Mouse (Mus musculus) lung, postnatal 0 days (tissue): ENCODE results near the gene Hoxc5. TPM values are rescaled to one million over a fixed set of nuclear protein-coding genes. Genes with fewer than 3 reads are reported as not detected.

Source experiments
- ATAC-seq: fragments of 200-750 bp; cut with Nextera tagmentation; 2 replicates; pipeline ENCODE4 v1.8.0; 2017; ENCODE audit warnings: moderate library complexity
- DNase-seq: peaks from one replicate; pipeline ENCODE4 v3.0.0-alpha.2; 2016; ENCODE audit warnings: low spot score
- H3K27ac ChIP-seq: fragments of 300-500 bp; sonication (generic); 2 replicates; pipeline ENCODE4 v1.5.1; 2014; ENCODE audit warnings: antibody characterized with exemption, mild to moderate bottlenecking, low read length, mixed read lengths
- H3K27me3 ChIP-seq: fragments of 300-500 bp; sonication (generic); replicated peaks from 2 replicates; pipeline ENCODE4 v1.6.1; 2014; ENCODE audit warnings: low read length, mixed read lengths; ENCODE audit not compliant: insufficient read depth
- H3K36me3 ChIP-seq: fragments of 300-500 bp; sonication (generic); 2 replicates; pipeline ENCODE4 v1.6.1; 2014; ENCODE audit warnings: low read length, mixed read lengths; ENCODE audit not compliant: insufficient read depth
- H3K4me1 ChIP-seq: fragments of 300-500 bp; sonication (generic); 2 replicates; pipeline ENCODE4 v1.6.1; 2014; ENCODE audit warnings: antibody characterized with exemption, low read depth, low read length, mixed read lengths; ENCODE audit not compliant: insufficient read depth
- H3K4me2 ChIP-seq: fragments of 300-500 bp; sonication (generic); replicated peaks from 2 replicates; pipeline ENCODE4 v1.6.1; 2014; ENCODE audit warnings: low read depth, mild to moderate bottlenecking, low read length, moderate library complexity, mixed read lengths
- H3K4me3 ChIP-seq: fragments of 300-500 bp; sonication (generic); 2 replicates; pipeline ENCODE4 v1.5.1; 2014; ENCODE audit warnings: low read depth, low read length
- H3K9ac ChIP-seq: fragments of 300-500 bp; sonication (generic); replicated peaks from 2 replicates; pipeline ENCODE4 v1.6.1; 2014; ENCODE audit warnings: low read depth, mild to moderate bottlenecking
- H3K9me3 ChIP-seq: fragments of 300-500 bp; sonication (generic); 2 replicates; pipeline ENCODE4 v1.6.1; 2016; ENCODE audit warnings: low read length, mixed read lengths
- CTCF ChIP-seq: IDR thresholded peaks from 2 replicates; pipeline ENCODE4 v1.5.1; 2016; ENCODE audit warnings: antibody characterized with exemption, mild to moderate bottlenecking
- EP300 ChIP-seq: IDR thresholded peaks from 2 replicates; pipeline ENCODE4 v1.6.1; 2016; ENCODE audit warnings: antibody characterized with exemption, mild to moderate bottlenecking, control low read depth
- WGBS: fragments of 180-500 bp; shearing (Covaris S2); extraction: QIAGEN DNeasy Blood & Tissue Kit; methylation state at CpG from one replicate; pipeline ENCODE4 v1.1.7; 2014; 5-methylcytosine and 5-hydroxymethylcytosine counted together
- polyA plus RNA-seq: library from polyadenylated mRNA; unstranded; fragments of >200 nt; fragmentation: Nextera tagmentation; extraction: Ambion mirVana; gene quantifications from 2 replicates; pipeline ENCODE4 v1.2.1, GENCODE M21; 2015

The Hoxc5 gene
- polyA plus RNA-seq, 1 experiment from 2014 or later = not detected

GRCm38 (mm10) chr15:103037579-103037978 lies 70.3 kb downstream of the Hoxc5 start:
- H3K4me2 ChIP-seq = no peak overlapping the region
- no peak for TF ChIP-seq EP300
- no peak overlapping the region for H3K9ac ChIP-seq
- DNase-seq (no peak), ATAC-seq (no peak)
- H3K4me3 ChIP-seq = no peak overlapping the region
- 30% methylated on average over 1 of the region's 1 CpGs for WGBS
- no peaks in the 10 kb centered on the region for H3K36me3 ChIP-seq
- H3K9me3 ChIP-seq = no peaks in the 10 kb centered on the region
- peaks cover 59% of the 10 kb centered on the region for H3K27me3 ChIP-seq
- no peaks in the 10 kb centered on the region for H3K4me1 ChIP-seq
- no peak overlapping the region for H3K27ac ChIP-seq

GRCm38 (mm10) chr15:103038701-103039480 lies 71.6 kb downstream of the Hoxc5 start:
- H3K27ac ChIP-seq = no peak overlapping the region
- no peak for TF ChIP-seq EP300
- no peak for TF ChIP-seq CTCF
- no peaks in the 10 kb centered on the region for H3K4me1 ChIP-seq
- 41% methylated on average over 10 of the region's 10 CpGs for WGBS
- ATAC-seq = no peak
- DNase-seq = no peak
- H3K9me3 ChIP-seq = no peaks in the 10 kb centered on the region
- no peak overlapping the region for H3K9ac ChIP-seq
- peaks cover 60% of the 10 kb centered on the region for H3K27me3 ChIP-seq
- no peak overlapping the region for H3K4me2 ChIP-seq
- H3K36me3 ChIP-seq = no peaks in the 10 kb centered on the region
- no peak overlapping the region for H3K4me3 ChIP-seq

- Histone ChIP-seq H3K4me1 (no peaks in the 10 kb centered on the region), H3K27ac (no peak overlapping the region), H3K4me2 (no peak overlapping the region), H3K4me3 (no peak overlapping the region), H3K9ac (no peak overlapping the region), H3K9me3 (no peaks in the 10 kb centered on the region), H3K36me3 (no peaks in the 10 kb centered on the region), H3K27me3 (peaks cover 53% of the 10 kb centered on the region)
- WGBS = 48% methylated on average over 3 of the region's 3 CpGs
- no peak for ATAC-seq
- TF ChIP-seq CTCF = no peak
- TF ChIP-seq EP300 = no peak
- DNase-seq = no peak
These were observed 72.4 kb downstream of the Hoxc5 start for GRCm38 (mm10) chr15:103039609-103040008.

GRCm38 (mm10) chr15:103040601-103041000 lies 73.4 kb downstream of the Hoxc5 start:
- no peak overlapping the region for H3K27ac ChIP-seq
- no peak for ATAC-seq
- no peaks in the 10 kb centered on the region for H3K9me3 ChIP-seq
- H3K36me3 ChIP-seq = no peaks in the 10 kb centered on the region
- no peak overlapping the region for H3K4me3 ChIP-seq
- peak overlapping the region; percentile 27; the same call in 1 of the 2 replicates for H3K4me2 ChIP-seq
- no peaks in the 10 kb centered on the region for H3K4me1 ChIP-seq
- peaks cover 45% of the 10 kb centered on the region for H3K27me3 ChIP-seq
- H3K9ac ChIP-seq = no peak overlapping the region
- no peak for DNase-seq
- 25% methylated on average over 12 of the region's 12 CpGs for WGBS
- no peak for TF ChIP-seq CTCF
- no peak for TF ChIP-seq EP300

GRCm38 (mm10) chr15:103041613-103042012 lies 74.4 kb downstream of the Hoxc5 start:
- Histone ChIP-seq H3K9ac (no peak overlapping the region), H3K36me3 (no peaks in the 10 kb centered on the region), H3K27me3 (peaks cover 39% of the 10 kb centered on the region), H3K9me3 (no peaks in the 10 kb centered on the region), H3K4me3 (no peak overlapping the region), H3K4me2 (no peak overlapping the region), H3K4me1 (no peaks in the 10 kb centered on the region), H3K27ac (no peak overlapping the region)
- TF ChIP-seq EP300 (no peak), CTCF (no peak)
- ATAC-seq (no peak), DNase-seq (no peak)
- 42% methylated on average over 5 of the region's 5 CpGs for WGBS

- TF ChIP-seq EP300 (no peak), CTCF (no peak)
- peaks cover 33% of the 10 kb centered on the region for H3K27me3 ChIP-seq
- H3K4me3 ChIP-seq = no peak overlapping the region
- no peaks in the 10 kb centered on the region for H3K4me1 ChIP-seq
- DNase-seq = no peak
- no peaks in the 10 kb centered on the region for H3K36me3 ChIP-seq
- no peak for ATAC-seq
- no peak overlapping the region for H3K4me2 ChIP-seq
- no peak overlapping the region for H3K9ac ChIP-seq
- no peak overlapping the region for H3K27ac ChIP-seq
- 7% methylated on average over 1 of the region's 1 CpGs for WGBS
- H3K9me3 ChIP-seq = no peaks in the 10 kb centered on the region
These were observed 75.0 kb downstream of the Hoxc5 start for GRCm38 (mm10) chr15:103042209-103042608.
